Mouse (Mus musculus) layer of hippocampus, adult 9-11 months (tissue): ENCODE data around the gene Tpk1.

Source experiments
- DNase-seq: peaks from one replicate; pipeline ENCODE4 v3.0.0; 2022

Tpk1 gene

DNA sequence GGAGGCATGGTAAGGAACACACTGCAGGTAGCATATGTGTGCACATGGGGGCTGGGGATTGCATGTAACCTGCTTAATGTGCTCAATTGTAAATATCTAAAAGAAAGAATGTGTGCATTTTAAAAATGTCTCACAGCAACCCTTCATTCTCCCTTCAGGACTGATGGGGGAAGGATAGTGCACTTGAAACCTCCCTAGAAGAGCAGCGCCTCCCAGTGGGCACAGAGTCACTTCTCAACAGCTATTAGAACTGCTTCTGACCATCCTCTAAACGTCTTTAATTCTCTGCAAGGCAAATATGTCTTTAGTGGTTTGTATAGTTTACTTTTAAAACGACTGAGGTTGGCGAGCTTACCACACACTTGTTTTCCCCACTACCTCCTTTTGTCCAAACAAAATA lies 241.1 kb downstream of the Tpk1 start:
- no peak for DNase-seq

DNA sequence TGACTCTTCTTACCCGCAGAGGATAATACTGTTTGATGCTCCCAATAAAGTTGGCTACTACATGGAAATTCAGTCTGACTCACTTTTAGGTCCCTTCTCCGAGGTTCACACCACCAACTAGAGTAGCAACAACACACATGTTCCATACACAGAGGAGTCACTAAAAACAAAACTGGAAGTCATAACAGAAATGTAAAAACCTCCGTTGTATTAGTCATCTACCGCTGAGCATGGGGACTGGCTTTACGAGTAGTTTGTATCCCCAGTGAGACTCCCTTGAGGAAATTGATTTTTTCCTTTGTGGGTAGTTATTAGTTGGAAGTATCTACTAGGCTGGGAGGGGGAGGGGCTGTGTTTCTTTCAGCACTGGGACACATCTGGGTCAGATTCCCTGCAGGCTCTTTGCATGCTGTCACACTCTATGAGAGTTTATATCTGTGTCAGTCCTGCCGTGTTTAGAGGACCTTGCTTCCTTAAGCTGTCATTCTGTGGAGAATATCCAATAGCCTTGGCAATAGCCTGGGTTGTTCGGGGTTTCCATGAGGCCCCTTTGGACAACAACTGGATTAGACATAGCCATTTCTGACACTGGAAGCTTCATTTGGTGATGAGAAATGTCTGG lies 245.6 kb downstream of the Tpk1 start:
- no peak for DNase-seq

DNA sequence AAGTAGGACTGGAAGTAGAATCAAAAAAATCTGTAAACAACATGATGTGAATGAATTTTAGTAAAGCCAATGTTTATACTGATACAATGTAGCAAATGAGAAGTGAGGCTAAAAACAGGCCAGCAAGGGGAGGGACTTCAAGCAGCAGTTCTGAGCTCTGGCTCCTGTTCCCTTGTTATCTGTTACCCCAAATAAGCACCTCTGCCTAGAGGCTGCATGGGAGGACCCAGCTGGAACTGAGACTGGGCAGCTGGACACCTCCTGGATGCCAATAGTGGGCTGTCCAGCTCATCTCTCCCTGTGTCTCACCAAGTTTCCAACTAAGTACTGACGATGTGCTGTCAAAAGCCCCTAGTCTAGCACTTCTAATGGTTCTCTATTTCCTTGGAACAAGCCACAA lies 257.1 kb downstream of the Tpk1 start:
- no peak for DNase-seq

DNA sequence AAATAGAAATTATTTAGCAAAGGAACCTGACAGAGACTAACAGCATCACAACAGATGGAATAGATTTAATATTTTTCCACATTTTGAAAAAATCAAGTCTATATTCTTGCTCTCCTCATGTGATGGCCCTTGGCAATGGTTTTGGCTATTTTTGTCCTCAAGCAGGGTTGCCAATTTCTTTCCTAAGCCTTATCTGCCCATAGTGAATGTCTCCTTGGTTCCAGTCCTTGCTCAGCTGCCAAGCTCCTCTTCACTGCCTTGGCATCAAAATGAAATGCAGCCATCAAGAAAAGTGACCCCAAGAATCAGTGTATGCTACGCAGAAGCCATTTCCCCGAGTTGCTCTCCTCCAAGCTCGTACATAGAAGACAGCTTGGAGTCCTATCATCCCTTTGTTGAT lies 263.0 kb downstream of the Tpk1 start:
- no peak for DNase-seq

DNA sequence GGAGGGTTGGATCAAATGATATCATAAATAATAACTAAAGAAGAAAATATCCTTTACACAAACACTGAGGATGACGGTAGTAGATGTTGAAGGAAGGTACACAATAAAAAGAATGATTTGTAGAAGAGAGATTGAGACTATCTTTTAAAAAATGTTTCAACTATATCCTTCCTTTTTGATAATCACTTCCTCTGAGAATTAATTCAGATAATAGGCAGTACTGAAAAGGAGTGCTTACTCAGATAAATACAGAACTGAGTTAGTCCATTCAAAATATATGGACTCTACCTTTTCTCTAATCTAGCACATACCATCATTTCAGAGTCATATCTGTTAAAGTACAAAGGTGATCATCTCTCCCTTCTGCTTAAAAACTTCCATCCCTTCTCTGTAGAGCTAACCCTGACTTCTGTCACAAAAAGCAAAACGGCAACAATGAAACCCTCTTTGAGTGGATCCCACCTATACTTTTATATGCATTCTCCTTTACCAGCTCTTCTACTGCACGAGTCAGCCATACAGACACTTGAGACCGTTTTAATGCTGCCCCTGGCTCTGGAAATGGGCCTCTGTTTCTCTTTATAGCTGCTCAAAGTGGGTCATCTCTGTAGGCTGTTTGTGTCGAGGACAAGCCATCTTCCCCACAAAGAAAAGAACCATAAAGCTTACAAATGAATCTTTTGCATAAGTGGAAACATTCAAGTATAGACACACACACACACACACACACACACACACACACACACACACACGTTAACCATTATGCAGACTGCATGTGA lies 263.7 kb downstream of the Tpk1 start:
- DNase-seq: no peak

DNA sequence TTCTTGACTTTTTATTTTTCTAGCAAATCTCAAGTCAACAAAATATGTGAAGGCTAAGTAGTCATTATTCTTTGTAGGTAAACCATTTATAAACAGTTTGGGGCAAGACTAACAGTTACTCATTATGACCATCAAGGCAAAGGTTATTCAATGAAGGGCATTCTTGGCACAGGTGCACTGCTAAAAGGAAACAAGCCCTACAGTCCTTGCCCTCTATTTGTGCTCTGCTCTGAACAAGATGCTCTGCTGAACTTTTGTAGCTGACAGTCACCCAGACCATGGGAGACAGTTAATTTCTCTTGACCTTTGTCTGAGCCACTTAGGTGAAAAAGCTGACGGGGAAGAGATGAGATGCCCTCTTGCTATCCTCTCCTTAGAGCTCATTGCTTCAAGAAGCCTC lies 269.7 kb downstream of the Tpk1 start:
- DNase-seq: no peak

DNA sequence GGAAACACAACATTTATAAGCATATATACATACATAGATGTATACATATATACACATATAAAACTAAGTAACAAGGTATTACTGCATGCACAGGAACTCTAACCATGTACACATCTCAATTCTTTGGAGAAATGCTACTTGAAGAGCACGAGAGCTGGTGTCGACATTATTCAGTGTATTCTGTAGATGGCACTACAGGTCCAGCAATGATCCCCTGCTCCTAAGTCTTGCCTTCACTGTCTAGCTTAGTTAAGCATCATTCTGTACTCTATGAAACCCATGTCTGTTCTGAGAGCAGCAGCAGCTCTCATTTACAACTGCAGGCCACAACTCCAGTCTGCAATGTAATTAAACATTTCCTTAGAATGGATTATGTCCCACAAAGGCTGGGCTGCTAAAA lies 270.5 kb downstream of the Tpk1 start:
- peak; percentile 41 for DNase-seq

DNA sequence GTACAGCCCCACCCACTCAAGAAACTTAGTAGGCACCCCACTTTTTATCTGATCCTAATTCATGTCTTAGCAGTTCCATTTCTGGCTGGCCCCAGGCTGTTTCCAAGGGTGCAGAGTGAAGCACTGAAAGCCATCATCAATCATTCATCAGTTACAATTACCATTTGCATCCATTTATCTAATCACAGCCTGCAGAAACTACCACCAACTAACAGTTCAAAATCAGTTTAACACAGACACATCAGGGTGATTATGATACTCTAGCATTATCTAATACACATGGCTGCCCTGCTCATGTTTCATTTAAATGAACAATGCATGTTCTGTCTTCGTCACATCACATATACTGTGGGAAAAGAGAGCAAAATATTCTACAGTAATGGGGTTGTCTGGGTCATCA lies 274.7 kb downstream of the Tpk1 start:
- DNase-seq: no peak

DNA sequence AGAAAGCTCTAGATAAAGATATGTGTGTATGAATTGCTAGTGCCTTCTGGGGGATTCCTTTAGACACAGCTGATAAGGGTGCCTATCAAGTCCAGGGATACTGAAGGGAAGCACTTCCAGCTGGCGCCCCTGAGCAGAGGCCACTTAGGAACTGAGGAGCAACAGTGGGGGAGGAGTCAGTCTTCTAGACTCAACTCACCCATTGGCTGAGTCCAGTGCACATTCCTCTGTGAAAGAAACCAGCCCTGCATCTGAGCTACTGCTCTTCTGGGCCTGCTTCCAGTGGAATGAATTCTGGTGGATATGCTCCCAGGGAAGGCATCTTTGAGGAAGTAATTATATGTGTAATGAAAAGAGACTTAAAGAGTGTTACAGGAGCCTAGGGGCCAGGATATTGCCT lies 278.8 kb downstream of the Tpk1 start:
- DNase-seq: no peak

DNA sequence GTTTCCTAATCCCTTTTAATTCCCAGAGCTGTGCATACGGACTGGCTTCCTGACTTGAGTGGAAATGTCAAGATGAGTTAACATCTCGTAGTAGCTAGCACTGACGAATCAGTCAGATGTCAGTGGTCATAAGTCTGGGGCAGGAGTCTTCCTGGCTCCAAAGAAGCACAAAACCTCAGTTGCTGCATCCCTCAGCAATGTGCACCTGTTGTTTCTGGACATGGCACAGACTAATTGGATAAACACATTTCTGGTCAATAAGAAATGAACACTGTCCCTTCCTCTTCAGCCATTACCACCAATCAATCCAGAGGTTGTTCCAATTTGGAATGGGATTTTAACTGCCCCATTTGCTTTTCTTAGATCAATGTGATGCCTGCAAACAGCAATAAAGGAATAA lies 281.2 kb downstream of the Tpk1 start:
- DNase-seq: no peak

DNA sequence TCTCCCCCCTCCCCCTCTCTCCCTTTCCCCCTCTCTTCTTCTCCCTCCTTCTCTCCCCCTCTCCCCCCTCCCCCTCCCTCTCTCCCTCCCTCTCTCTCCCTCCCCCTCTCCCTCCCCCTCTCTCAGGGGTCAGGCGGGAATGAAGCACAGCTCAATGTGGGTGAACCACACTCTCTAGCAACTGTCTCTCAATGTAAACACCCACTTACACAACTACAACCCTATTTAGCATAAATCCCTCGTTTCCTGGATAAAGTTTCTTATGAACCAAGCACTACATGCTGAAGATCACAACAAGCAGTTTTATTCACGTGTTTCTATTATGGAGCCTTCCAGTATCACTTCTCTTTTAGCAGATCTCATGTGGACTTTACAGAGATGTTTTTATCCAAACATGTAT lies 281.8 kb downstream of the Tpk1 start:
- DNase-seq: no peak

DNA sequence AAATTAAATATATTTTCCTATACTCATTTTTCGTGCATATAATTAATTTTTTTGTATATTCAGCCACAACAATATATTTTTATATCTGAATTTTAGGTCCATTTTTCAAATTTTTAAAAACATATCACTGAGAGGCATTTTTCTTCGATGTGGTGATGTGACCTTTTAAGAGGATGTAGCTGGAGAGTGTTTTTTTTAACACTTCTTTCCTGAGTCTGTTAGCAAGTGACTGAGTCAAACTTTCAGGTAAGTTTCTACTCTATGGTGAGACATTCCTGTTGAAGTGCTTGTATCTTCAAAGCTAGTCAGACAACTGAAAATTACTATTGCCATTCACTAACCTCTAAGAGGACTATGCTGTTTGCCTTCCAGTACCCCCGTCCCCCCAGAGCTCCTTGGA lies 283.3 kb downstream of the Tpk1 start:
- no peak for DNase-seq

DNA sequence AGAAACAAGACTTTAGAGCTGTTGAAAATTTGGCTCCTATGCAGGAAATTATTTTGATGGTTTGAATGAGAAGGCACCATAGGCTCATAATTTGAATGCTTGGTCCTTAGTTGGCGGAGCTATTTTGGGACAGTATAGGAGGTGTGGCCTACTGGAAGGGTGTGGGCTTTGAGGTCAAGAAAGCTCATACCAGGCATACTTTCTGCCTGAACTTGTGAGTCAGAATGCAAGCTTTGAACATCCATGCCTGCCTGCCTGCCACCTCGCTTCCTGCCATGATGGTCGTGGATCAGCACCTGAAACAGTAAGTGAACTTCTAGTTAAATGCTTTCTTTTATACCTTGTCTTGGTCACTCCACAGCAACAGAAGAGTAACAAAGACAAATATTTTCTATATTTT lies 283.8 kb downstream of the Tpk1 start:
- DNase-seq: no peak

DNA sequence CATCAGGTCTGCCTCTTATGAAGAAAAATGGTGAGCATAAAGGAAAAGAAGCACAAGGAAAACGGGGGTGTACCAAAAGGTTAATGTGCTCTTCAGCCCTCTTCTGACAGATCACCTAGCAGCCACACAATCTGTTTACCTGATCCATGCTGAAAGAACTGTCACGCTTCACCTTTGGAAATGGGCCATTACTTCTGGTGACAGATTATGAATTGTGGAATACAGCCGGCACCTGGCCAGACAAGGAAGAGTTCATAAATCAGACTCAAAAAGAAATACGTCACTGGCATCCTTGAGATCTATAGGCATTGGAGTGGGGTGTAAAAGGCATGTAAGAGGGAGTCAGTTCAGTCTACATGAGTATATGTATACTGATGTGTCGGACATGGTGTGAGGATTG lies 292.9 kb downstream of the Tpk1 start:
- DNase-seq: no peak

DNA sequence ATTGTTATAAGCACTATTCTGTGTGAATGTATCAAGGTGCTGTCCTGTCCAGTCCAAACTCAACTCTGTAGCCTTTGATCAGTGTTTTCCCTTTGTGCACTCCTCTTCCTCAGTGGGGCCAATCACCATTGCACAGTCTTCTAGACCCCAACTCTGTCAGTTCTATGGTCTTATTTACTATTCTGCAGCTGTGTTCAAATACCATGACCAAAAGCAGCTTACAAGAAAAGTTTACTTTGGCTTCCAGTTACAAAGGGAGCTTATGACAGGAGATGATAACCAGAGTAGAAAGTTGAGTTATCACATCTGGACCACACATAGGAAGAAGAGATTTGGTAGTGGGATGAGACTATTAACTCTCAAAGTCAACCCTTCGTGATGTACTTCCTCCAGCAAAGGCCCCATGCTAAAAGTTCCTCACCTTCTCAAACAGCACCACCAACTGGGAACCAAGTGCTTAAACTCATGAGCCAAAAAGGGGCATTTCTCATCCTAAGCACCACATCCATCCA lies 298.6 kb downstream of the Tpk1 start:
- no peak for DNase-seq

DNA sequence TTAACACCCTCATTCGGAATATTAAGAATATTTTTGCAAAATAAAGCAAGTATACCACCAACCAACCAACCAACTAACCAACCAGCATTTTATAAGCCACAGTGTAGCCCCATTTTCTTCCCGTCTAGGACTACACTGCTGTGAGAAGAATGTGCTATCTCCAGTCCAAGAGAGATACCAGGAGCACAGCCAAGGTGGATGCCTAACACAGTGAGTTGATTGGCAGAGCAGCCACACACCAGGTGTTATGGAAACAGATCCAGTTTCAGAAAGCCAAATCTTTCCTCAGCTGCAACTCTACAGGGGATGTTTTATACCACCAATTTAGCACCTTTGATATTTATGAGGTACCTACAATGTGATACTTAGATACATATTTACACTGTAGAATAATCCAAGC lies 299.1 kb downstream of the Tpk1 start:
- no peak for DNase-seq

DNA sequence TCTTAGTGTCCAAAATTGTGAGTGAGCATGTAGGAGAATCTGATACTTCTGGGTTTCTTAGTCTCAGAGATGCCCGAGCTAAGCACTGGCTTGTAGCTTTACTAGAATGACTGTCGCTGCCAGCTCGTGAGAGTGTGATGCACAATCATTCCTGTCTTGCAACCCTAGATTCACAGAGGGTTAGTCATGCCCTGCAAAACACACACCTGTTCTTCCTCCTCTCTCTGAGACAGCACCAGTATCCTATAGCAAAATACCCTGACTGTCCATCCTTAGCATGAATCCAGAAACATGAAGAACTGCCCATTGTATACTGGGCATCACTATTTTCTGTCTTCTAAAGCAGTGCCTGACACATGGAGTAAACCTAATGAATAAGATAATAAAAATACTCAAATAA lies 302.2 kb downstream of the Tpk1 start:
- no peak for DNase-seq

DNA sequence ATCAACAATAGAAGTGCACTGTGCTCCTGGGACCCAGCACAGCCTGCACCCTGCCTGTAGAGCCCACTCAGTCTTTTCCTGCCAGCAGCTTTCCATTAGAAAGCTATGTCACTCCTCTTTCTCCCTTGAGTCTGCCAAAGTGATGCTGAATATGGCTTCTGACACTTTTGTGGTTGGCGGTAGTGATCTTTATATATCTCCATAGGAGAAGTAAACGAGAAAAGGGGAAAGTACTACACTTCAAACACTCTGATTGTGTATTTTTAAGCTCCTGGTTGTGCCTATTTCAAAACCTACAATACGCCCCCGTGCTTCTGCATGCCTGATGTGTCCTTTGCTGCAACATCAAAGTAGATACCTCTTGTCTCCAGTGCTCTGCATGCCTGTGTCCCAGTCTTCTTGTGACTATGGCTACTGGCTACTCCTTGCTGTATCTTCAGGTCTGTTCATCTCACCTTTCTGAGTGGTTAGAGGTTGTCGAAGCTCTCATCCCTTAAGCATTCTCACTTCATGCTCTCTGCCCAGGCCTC lies 302.7 kb downstream of the Tpk1 start:
- DNase-seq: peak; percentile 11

DNA sequence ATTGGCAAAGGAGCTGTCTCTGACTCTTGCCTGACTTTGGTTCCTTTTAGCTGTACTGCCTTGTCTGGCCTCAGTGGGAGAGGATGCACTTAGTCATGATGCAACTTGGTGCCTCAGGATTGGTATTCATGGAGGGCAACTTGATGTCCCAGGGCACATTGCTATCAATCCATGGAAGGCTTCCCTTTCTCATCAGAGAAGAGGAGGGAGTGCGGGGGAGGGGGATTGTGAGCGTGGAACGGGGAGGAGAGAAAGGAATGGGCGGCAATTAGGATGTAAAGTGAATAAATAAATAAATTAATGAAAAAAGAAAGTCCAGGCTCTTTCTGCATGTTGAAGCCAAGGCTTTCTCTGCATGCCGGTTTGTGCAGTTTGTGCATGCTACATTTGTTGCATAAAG lies 304.8 kb downstream of the Tpk1 start:
- DNase-seq: no peak

DNA sequence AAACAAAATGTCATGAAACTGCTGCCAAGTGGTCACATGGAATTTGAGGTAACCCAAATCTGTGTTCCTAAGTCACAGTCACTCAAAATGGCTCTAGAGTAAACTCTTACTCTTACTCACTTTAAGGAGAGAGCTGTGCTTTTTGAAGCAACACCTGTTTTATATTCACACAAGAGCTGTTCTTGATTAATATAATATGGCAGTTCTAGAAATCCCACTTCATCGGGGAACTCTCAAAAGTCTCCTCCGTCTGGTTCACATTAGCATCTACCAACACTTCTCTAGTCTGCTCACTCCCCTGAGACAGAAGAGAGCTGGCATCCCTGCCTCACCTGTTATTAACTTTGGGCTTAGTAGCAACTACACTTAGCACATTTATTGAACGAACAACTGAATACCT lies 305.9 kb downstream of the Tpk1 start:
- no peak for DNase-seq

DNA sequence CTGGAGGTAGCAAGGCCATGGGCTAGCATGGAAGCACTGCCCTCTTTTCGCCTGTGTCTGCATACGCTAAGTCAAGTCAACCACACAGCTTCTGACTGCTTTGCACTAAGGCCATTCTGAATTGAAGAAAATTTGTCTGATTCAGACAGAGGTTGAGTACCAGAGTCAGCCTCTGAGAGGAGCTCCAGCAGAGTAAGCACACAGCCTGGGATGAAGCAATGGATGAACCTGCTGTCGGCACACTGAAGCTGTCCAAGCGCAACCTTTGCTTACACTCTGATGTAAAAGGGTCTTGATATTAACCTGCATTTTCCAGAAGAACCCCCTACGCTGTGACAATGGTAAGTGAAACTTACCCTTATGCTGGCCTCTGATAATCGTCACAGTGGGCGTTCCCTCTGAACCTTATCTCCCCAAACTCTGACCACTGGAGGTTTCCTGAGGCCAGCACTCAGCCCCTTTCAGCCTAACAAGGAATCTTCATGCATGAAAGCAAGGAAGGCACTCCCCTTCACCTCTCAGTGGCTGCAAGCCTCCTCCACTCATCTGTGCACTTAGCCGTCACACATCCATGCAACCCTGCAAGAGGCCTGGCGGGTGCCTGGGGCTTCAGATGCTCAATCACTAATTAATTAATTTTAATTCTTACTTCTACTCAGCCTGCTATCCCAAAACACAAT lies 311.4 kb downstream of the Tpk1 start:
- no peak for DNase-seq

DNA sequence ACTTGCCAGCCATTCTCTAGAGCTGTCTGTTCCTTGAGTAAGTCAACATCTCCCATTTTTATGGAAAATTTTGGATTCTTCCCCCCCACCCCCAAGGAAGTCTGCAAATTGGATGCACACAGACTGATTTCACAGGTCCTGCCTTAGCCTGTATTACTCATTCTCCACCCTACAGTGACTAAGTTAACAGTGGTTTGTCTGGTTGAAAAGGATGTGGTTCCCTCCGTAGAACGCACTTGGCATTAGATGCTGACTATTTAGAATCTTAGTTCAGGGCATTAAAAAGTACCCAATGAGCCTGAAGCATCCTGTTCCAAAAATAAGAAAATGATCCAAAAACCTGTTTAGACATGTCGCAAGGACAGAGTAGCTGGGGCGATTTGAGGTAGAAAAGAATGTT lies 312.6 kb downstream of the Tpk1 start:
- no peak for DNase-seq

DNA sequence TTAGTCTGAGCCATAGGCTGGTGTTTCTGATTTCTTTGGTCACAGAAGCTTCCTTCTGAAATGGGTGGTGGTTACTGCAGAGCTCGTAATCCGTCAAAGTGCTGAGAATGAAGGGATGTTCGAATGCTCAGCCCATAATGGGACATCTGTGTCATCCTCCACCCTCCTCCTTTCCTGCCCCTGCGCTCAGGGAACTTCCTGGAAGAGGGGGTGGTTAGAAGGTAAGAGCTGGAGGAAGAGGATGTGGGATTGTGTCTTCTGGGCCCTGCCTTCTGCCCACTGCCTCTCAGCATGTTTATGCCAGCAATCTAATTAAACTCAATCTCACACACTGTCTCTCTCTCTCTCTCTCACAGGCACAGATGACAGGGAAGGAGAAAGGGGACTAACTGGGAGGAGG lies 317.0 kb downstream of the Tpk1 start:
- DNase-seq: no peak

DNA sequence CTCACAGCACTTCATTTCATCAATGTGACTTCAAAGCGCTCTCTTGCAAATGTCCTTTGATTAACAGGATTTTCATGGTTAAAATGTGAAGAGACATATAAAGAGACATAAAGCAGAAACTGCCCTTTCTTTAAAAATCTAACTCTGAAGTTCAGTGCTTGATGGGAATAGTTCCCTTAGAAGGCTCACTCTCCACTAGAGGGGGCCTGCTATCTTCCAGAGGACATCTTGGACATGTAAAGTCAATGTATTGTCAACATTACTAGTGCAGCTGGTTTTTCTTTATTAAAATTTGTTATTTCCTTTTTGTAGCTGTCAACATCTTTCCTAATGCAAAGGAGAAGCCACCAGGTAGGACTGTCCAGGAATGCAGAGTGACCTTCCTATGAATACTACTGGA lies 318.4 kb downstream of the Tpk1 start:
- no peak for DNase-seq
